Mouse (Mus musculus) heart, embryonic 14.5 days (tissue): ENCODE data around the gene Pfkp. TPM values are rescaled to one million over a fixed set of nuclear protein-coding genes. Genes with fewer than 3 reads are reported as not detected.

Source experiments
- ATAC-seq: fragments of 200-750 bp; cut with Nextera tagmentation; 2 replicates; pipeline ENCODE4 v1.8.0; 2017; ENCODE audit warnings: low read depth, moderate TSS enrichment; ENCODE audit not compliant: insufficient number of reproducible peaks, insufficient read depth, low FRiP score
- H3K27ac ChIP-seq, 2 experiments: fragments of 200-500 bp in 1 of 2; fragments of 300-500 bp in 1 of 2; sonication (generic) in 1 of 2; replicated peaks in 1 of 2; 2 replicates each; pipeline ENCODE4 v1.5.1; 2012 to 2014; ENCODE audit warnings: low read depth in 2 of 2, low read length in 2 of 2, control low read depth in 1 of 2, mild to moderate bottlenecking in 1 of 2, mixed read lengths in 1 of 2; ENCODE audit not compliant: control insufficient read depth in 1 of 2, insufficient read depth in 1 of 2
- H3K27me3 ChIP-seq: fragments of 300-500 bp; sonication (generic); 2 replicates; pipeline ENCODE4 v1.6.1; 2014; ENCODE audit warnings: mild to moderate bottlenecking, low read length, control low read depth; ENCODE audit not compliant: control insufficient read depth, insufficient read depth
- H3K36me3 ChIP-seq: fragments of 300-500 bp; sonication (generic); 2 replicates; pipeline ENCODE4 v1.6.1; 2014; ENCODE audit warnings: mild to moderate bottlenecking, control low read depth, low read length, mixed read lengths; ENCODE audit not compliant: control insufficient read depth, insufficient read depth
- H3K4me1 ChIP-seq, 2 experiments: fragments of 200-500 bp in 1 of 2; fragments of 300-500 bp in 1 of 2; sonication (generic) in 1 of 2; 2 replicates each; pipeline ENCODE4 v1.6.1; 2012 to 2014; ENCODE audit warnings: low read length in 2 of 2, control low read depth in 1 of 2, mixed read lengths in 1 of 2; ENCODE audit not compliant: control insufficient read depth in 2 of 2, insufficient read depth in 2 of 2
- H3K4me2 ChIP-seq: fragments of 300-500 bp; sonication (generic); 2 replicates; pipeline ENCODE4 v1.6.1; 2014; ENCODE audit warnings: mild to moderate bottlenecking, low read length
- H3K4me3 ChIP-seq, 2 experiments: fragments of 200-500 bp in 1 of 2; fragments of 300-500 bp in 1 of 2; sonication (generic) in 1 of 2; 2 replicates each; pipeline ENCODE4 v1.5.1; 2012 to 2014; ENCODE audit warnings: low read length in 2 of 2, mild to moderate bottlenecking in 2 of 2, control low read depth in 1 of 2, low read depth in 1 of 2, moderate library complexity in 1 of 2; ENCODE audit not compliant: control insufficient read depth in 1 of 2, insufficient read depth in 1 of 2
- H3K9ac ChIP-seq: fragments of 300-500 bp; sonication (generic); 2 replicates; pipeline ENCODE4 v1.6.1; 2014; ENCODE audit warnings: mild to moderate bottlenecking, low read length
- H3K9me3 ChIP-seq: fragments of 300-500 bp; sonication (generic); 2 replicates; pipeline ENCODE4 v1.6.1; 2016; ENCODE audit warnings: low read length, control low read depth; ENCODE audit not compliant: control insufficient read depth
- WGBS: fragments of 180-500 bp; shearing (Covaris S2); extraction: QIAGEN DNeasy Blood & Tissue Kit; methylation state at CpG from one replicate; pipeline ENCODE4 v1.1.7; 2014; 5-methylcytosine and 5-hydroxymethylcytosine counted together
- polyA plus RNA-seq: library from polyadenylated mRNA; unstranded; fragments of >200 nt; fragmentation: Nextera tagmentation; extraction: Ambion mirVana; gene quantifications from 2 replicates; pipeline ENCODE4 v1.2.1, GENCODE M21; 2014

Gene Pfkp
- polyA plus RNA-seq, 1 experiment from 2014 or later = 187 TPM

DNA sequence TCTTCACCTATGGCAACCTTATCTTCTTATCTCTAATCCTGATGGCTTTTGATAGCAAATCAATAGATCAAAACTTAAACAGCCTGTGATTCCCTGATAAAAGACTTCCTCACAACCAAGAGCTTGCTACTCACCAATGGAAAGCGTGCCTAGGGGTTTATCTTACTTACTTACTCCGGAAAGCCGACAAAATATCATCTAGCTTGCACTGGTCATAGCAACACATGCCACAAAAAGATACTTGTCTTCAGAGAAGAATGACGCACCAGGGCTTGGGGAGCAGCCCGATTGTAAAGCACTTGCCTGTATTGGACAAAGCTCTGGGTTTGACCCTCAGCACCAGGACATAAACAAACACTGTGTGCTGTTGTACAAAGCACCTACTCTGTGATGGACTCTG is 4.6 kb downstream of the Pfkp start:
- H3K4me2 ChIP-seq = no peak overlapping the region

DNA sequence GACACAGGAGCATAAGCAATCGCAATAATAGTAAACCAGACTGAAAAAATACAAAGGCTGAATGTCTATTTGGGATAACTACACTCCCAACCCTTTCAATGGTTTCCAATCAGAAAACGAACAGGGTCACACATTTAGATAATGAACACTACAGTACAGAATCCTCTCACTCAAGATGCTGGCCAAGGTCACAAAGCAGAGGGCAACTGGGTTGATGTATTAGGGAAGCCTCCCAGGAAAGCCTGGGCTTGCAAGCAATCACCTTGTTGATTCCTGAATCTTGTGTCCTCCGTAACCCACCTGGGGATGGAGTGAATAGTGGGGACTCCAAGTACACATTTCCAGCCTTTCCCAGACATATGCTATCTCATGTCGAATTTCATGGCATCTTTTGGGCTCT is 5.6 kb downstream of the Pfkp start:
- H3K36me3 ChIP-seq = peaks cover 23% of the 10 kb centered on the region
- 85% methylated on average over 4 of the region's 4 CpGs for WGBS
- H3K9me3 ChIP-seq = no peaks in the 10 kb centered on the region
- H3K27me3 ChIP-seq = no peaks in the 10 kb centered on the region
- H3K4me1 ChIP-seq = peaks cover 2 to 14% of the 10 kb centered on the region in 2 experiments; a peak in 3 of 4 replicates
- H3K4me3 ChIP-seq = no peak overlapping the region
- ATAC-seq = no peak
- 0 out of 4 replicates have a peak overlapping the region, but pooled peaks of 1 of the 2 experiments have one; percentile 26 for H3K27ac ChIP-seq
- no peak overlapping the region for H3K9ac ChIP-seq
- H3K4me2 ChIP-seq = no peak overlapping the region

More for the DNA sequence above, 4.6 kb downstream of the Pfkp start:
- Histone ChIP-seq H3K27ac (no peak overlapping the region), H3K27me3 (no peaks in the 10 kb centered on the region), H3K36me3 (peaks cover 23% of the 10 kb centered on the region), H3K4me1 (peaks cover 2 to 15% of the 10 kb centered on the region in 2 experiments; a peak in 3 of 4 replicates), H3K4me3 (no peak overlapping the region), H3K9ac (no peak overlapping the region), H3K9me3 (no peaks in the 10 kb centered on the region)
- ATAC-seq = no peak
- 70% methylated on average over 5 of the region's 5 CpGs for WGBS

DNA sequence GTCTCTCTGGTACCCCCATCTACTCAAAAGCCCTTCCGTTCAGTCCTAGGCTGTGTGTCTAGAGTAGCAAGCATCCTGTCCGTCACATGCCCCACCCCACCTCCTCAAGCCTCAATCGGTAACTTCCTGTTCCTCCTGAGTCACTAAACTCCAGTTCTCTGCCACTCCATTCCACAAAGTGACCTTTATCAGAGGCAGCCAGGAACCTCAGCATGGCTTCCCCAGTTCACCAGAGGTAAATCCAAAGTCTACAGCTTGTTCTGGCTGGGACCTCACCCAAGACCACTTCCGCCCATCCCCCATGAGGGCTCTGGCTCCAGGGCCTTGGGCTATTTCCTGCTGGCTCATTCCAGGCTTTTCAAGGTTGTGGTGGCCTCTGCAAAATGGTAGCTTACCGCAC is 6.1 kb downstream of the Pfkp start:
- Histone ChIP-seq H3K36me3 (peaks cover 23% of the 10 kb centered on the region), H3K4me2 (no peak overlapping the region), H3K4me3 (no peak overlapping the region), H3K9me3 (no peaks in the 10 kb centered on the region), H3K9ac (no peak overlapping the region), H3K27ac (peak overlapping the region in 1 of 2 experiments; percentile 26; a peak in 1 of 4 replicates), H3K4me1 (peaks cover 5 to 16% of the 10 kb centered on the region in 2 experiments; a peak in 3 of 4 replicates), H3K27me3 (no peaks in the 10 kb centered on the region)
- no peak for ATAC-seq
- 66% methylated on average over 5 of the region's 5 CpGs for WGBS

DNA sequence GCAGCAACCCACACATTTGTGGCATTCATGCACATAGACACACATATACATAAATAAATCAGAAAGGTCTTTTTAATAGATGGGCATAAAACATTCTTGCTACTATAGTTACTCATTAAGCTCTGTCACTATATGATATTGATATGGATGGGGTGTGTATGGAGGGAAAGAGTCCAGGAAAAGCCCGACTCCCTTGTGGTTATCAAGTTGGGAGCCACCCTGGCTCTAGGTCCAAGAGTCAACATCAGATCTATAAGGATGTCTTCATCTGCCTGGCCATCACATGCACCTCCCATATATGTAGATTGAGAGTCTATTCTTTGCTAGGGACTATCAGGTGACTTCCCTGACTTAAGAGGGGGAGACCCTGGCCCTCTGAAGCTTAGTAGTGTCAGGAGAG is 7.1 kb downstream of the Pfkp start:
- H3K27me3 ChIP-seq = no peaks in the 10 kb centered on the region
- no peak overlapping the region for H3K4me3 ChIP-seq
- no peaks in the 10 kb centered on the region for H3K9me3 ChIP-seq
- H3K4me1 ChIP-seq = peaks cover 10 to 26% of the 10 kb centered on the region in 2 experiments
- no peak overlapping the region for H3K27ac ChIP-seq
- WGBS = 81% methylated on average over 1 of the region's 1 CpGs
- ATAC-seq = no peak
- H3K36me3 ChIP-seq = peaks cover 23% of the 10 kb centered on the region
- no peak overlapping the region for H3K4me2 ChIP-seq
- H3K9ac ChIP-seq = no peak overlapping the region

DNA sequence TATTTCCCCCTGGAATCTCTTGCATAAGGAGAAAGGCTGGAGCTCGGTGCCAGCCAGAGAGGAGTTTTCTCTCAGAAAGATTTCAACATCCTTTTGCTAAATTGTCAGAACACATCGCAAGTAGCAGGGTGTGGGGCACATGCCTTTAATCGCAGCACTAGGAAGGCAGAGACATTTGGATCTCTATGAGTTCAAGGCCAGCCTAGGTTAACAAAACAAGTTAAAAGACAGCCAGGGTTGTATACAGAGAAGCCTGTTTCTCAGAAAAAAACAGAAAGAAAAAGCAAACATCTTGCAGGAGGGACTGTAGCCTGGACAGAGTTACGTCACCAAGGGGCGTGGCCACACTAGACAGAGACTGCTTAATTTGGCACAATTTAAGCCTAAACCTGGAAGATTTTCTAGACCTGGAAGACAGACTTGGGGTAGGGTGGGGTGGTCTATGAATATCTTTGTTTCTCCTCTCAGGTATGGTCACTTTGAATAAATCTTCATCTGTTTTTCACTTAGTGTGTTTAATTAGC is 9.0 kb downstream of the Pfkp start:
- WGBS = 84% methylated on average over 5 of the region's 5 CpGs
- H3K27me3 ChIP-seq = no peaks in the 10 kb centered on the region

DNA sequence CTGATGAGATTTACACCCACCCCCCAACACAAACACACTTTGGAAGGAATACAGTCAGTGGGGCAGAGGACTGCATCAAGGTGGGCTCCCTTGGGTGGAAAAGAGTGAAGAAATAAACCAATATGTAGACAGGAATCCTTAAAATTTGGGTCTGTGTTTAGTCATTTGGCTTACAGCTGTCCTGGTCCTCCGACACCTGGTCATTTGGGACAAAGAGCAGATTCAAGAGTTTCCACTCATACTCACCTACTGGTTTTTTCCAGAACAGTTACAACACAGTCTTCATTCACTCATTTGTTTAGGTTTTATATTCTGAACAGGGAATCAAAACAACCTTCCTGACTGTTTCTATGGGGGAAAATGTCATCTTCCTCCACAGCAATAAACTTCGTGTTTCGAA is 9.6 kb downstream of the Pfkp start:
- H3K36me3 ChIP-seq = peaks cover 14% of the 10 kb centered on the region
- ATAC-seq = no peak
- H3K27me3 ChIP-seq = no peaks in the 10 kb centered on the region
- 90% methylated on average over 3 of the region's 3 CpGs for WGBS
- H3K4me2 ChIP-seq = no peak overlapping the region
- H3K27ac ChIP-seq = no peak overlapping the region
- H3K4me1 ChIP-seq = peaks cover 28 to 46% of the 10 kb centered on the region in 2 experiments
- H3K9ac ChIP-seq = no peak overlapping the region
- no peak overlapping the region for H3K4me3 ChIP-seq
- H3K9me3 ChIP-seq = no peaks in the 10 kb centered on the region

More for the DNA sequence above, 9.0 kb downstream of the Pfkp start:
- no peak overlapping the region for H3K9ac ChIP-seq
- H3K4me2 ChIP-seq = no peak overlapping the region
- peaks cover 17% of the 10 kb centered on the region for H3K36me3 ChIP-seq
- ATAC-seq = no peak
- H3K9me3 ChIP-seq = no peaks in the 10 kb centered on the region
- H3K27ac ChIP-seq = no peak overlapping the region
- no peak overlapping the region for H3K4me3 ChIP-seq
- H3K4me1 ChIP-seq = peaks cover 23 to 40% of the 10 kb centered on the region in 2 experiments

DNA sequence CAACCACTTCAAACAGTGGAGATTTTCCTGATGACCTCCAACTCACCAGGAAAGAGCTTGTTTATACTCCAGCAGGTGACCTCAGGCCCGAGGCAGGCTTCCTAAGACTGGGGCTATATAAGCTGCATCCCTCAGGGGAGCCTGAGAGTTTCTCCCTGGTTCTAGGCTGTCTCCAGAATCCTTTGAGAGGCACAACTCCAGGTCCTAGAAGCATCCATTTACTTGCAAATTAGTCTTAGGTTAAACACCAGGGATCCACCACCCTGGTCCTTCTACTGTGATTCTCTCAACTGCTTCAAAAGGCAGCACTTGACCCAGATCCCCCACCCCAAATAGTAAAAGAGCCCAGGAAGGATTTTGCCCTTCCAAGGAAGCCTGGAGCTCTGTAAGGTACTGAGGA is 10.2 kb downstream of the Pfkp start:
- Histone ChIP-seq H3K9me3 (no peaks in the 10 kb centered on the region), H3K36me3 (peaks cover 14% of the 10 kb centered on the region), H3K4me2 (no peak overlapping the region), H3K4me3 (no peak overlapping the region), H3K27ac (no peak overlapping the region), H3K4me1 (peaks cover 32 to 49% of the 10 kb centered on the region in 2 experiments), H3K9ac (no peak overlapping the region), H3K27me3 (no peaks in the 10 kb centered on the region)
- no peak for ATAC-seq
- WGBS = 50% methylated on average over 1 of the region's 1 CpGs
